Mouse (Mus musculus): ENCODE measurements around the gene Mindy4.

The Mindy4 gene

GRCm38 (mm10) chr6:55207786-55208185, 4.6 kb downstream of the Mindy4 start:
- no peak for DNase-seq (ENCODE audit: low spot score in 2 of 2)

GRCm38 (mm10) chr6:55210423-55211365, 7.5 kb downstream of the Mindy4 start:
- no peak for DNase-seq (ENCODE audit: low spot score in 2 of 2)

GRCm38 (mm10) chr6:55214541-55214940, 11.4 kb downstream of the Mindy4 start:
- DNase-seq (ENCODE audit: low spot score in 2 of 2): peak in 1 of 2 experiments; percentile 31

- no peak for DNase-seq (ENCODE audit: low spot score in 2 of 2)
Observed at GRCm38 (mm10) chr6:55218232-55218631, 15.0 kb downstream of the Mindy4 start.

- DNase-seq (ENCODE audit: low spot score in 2 of 2): no peak
Observed at GRCm38 (mm10) chr6:55223986-55224385, 20.8 kb downstream of the Mindy4 start.

GRCm38 (mm10) chr6:55230048-55230447, 26.9 kb downstream of the Mindy4 start:
- DNase-seq (ENCODE audit: low spot score in 2 of 2): no peak

GRCm38 (mm10) chr6:55232101-55232500, 28.9 kb downstream of the Mindy4 start:
- DNase-seq (ENCODE audit: low spot score in 2 of 2): no peak

GRCm38 (mm10) chr6:55232524-55233264, 29.5 kb downstream of the Mindy4 start:
- no peak for DNase-seq (ENCODE audit: low spot score in 2 of 2)

GRCm38 (mm10) chr6:55233326-55233725, 30.1 kb downstream of the Mindy4 start:
- no peak for DNase-seq (ENCODE audit: low spot score in 2 of 2)

- no peak for DNase-seq (ENCODE audit: low spot score in 2 of 2)
Observed at GRCm38 (mm10) chr6:55234636-55235035, 31.5 kb downstream of the Mindy4 start.

- DNase-seq (ENCODE audit: low spot score in 2 of 2): no peak
Observed at GRCm38 (mm10) chr6:55235733-55236132, 32.5 kb downstream of the Mindy4 start.

GRCm38 (mm10) chr6:55239931-55240330, 36.7 kb downstream of the Mindy4 start:
- no peak for DNase-seq (ENCODE audit: low spot score in 2 of 2)

- DNase-seq (ENCODE audit: low spot score in 2 of 2): no peak
Observed at GRCm38 (mm10) chr6:55240591-55241260, 37.5 kb downstream of the Mindy4 start.

GRCm38 (mm10) chr6:55241479-55241878, 38.3 kb downstream of the Mindy4 start:
- no peak for DNase-seq (ENCODE audit: low spot score in 2 of 2)

GRCm38 (mm10) chr6:55245680-55246079, 42.5 kb downstream of the Mindy4 start:
- DNase-seq (ENCODE audit: low spot score in 2 of 2): no peak

GRCm38 (mm10) chr6:55246441-55246840, 43.3 kb downstream of the Mindy4 start:
- no peak for DNase-seq (ENCODE audit: low spot score in 2 of 2)

GRCm38 (mm10) chr6:55246911-55247438, 43.8 kb downstream of the Mindy4 start:
- no peak for DNase-seq (ENCODE audit: low spot score in 2 of 2)

- no peak for DNase-seq (ENCODE audit: low spot score in 2 of 2)
Observed at GRCm38 (mm10) chr6:55249263-55249662, 46.1 kb downstream of the Mindy4 start.

GRCm38 (mm10) chr6:55250809-55251208, 47.6 kb downstream of the Mindy4 start:
- DNase-seq (ENCODE audit: low spot score in 2 of 2): no peak

- no peak for DNase-seq (ENCODE audit: low spot score in 2 of 2)
Observed at GRCm38 (mm10) chr6:55251596-55251995, 48.4 kb downstream of the Mindy4 start.

GRCm38 (mm10) chr6:55252731-55253247, 49.6 kb downstream of the Mindy4 start:
- DNase-seq (ENCODE audit: low spot score in 2 of 2): no peak
